Mouse (Mus musculus) embryonic fibroblast, embryonic 13.5 days (primary cell): ENCODE measurements at regions not wholly inside any gene's neighbourhood (a gene's known extent, or its start where the extent isn't known, plus 50 kb on each side); places are given as distances from the start of the nearest gene placed in this dataset.

Source experiments
- CTCF ChIP-seq: IDR thresholded peaks from 2 replicates; pipeline ENCODE4 v1.5.1; 2011; ENCODE audit warnings: mild to moderate bottlenecking, control low read depth, low read length, moderate library complexity, borderline replicate concordance; ENCODE audit not compliant: insufficient read depth
- POLR2A ChIP-seq: IDR thresholded peaks from 2 replicates; pipeline ENCODE4 v1.6.1; 2011; ENCODE audit warnings: low read depth, mild to moderate bottlenecking, control low read depth, low read length, moderate library complexity

GRCm38 (mm10) chr3:18560282-18560785 is 612.1 kb downstream of the Cypt12 start:
- no peak for TF ChIP-seq CTCF
- no peak for TF ChIP-seq POLR2A
